Mouse (Mus musculus) intestine, embryonic 15.5 days (tissue): ENCODE measurements at regions not wholly inside any gene's neighbourhood (a gene's known extent, or its start where the extent isn't known, plus 50 kb on each side); places are given as distances from the start of the nearest gene placed in this dataset.

Experiments
- ATAC-seq: fragments of 200-750 bp; cut with Nextera tagmentation; 2 replicates; pipeline ENCODE4 v1.8.0; 2017; ENCODE audit warnings: moderate TSS enrichment, moderate library complexity
- H3K27ac ChIP-seq: fragments of 300-500 bp; sonication (generic); 2 replicates; pipeline ENCODE4 v1.5.1; 2015; ENCODE audit warnings: mild to moderate bottlenecking, inconsistent platforms
- H3K27me3 ChIP-seq: fragments of 300-500 bp; sonication (generic); replicated peaks from 2 replicates; pipeline ENCODE4 v1.6.1; 2015; ENCODE audit warnings: inconsistent platforms
- H3K36me3 ChIP-seq: fragments of 300-500 bp; sonication (generic); 2 replicates; pipeline ENCODE4 v1.6.1; 2015; ENCODE audit warnings: inconsistent platforms
- H3K4me1 ChIP-seq: fragments of 300-500 bp; sonication (generic); replicated peaks from 2 replicates; pipeline ENCODE4 v1.6.1; 2015; ENCODE audit warnings: inconsistent platforms
- H3K4me2 ChIP-seq: fragments of 300-500 bp; sonication (generic); replicated peaks from 2 replicates; pipeline ENCODE4 v1.6.1; 2015; ENCODE audit warnings: mild to moderate bottlenecking, inconsistent platforms
- H3K4me3 ChIP-seq: fragments of 300-500 bp; sonication (generic); replicated peaks from 2 replicates; pipeline ENCODE4 v1.5.1; 2015; ENCODE audit warnings: inconsistent platforms
- H3K9ac ChIP-seq: fragments of 300-500 bp; sonication (generic); 2 replicates; pipeline ENCODE4 v1.6.1; 2015; ENCODE audit warnings: inconsistent platforms
- H3K9me3 ChIP-seq: fragments of 300-500 bp; sonication (generic); 2 replicates; pipeline ENCODE4 v1.6.1; 2016; ENCODE audit warnings: inconsistent platforms
- WGBS: fragments of 180-500 bp; shearing (Covaris S2); methylation state at CpG from one replicate; pipeline ENCODE4 v1.1.7; 2015; 5-methylcytosine and 5-hydroxymethylcytosine counted together

GRCm38 (mm10) chr4:81762592-81763229, 320.1 kb upstream of the Mpdz start:
- Histone ChIP-seq H3K27ac (no peak overlapping the region), H3K9me3 (no peaks in the 10 kb centered on the region), H3K4me3 (no peak overlapping the region), H3K27me3 (no peaks in the 10 kb centered on the region), H3K36me3 (no peaks in the 10 kb centered on the region), H3K9ac (no peak overlapping the region), H3K4me2 (no peak overlapping the region), H3K4me1 (peaks cover 15% of the 10 kb centered on the region; the same call in 1 of the 2 replicates)
- WGBS: 44% methylated on average over 11 of the region's 11 CpGs
- ATAC-seq: no peak

- 29% methylated on average over 1 of the region's 1 CpGs for WGBS
- ATAC-seq: no peak
- H3K27ac ChIP-seq: no peak overlapping the region
These were observed 315.3 kb upstream of the Mpdz start for GRCm38 (mm10) chr4:81757905-81758304.

GRCm38 (mm10) chr4:81744629-81745509, 302.3 kb upstream of the Mpdz start:
- 17% methylated on average over 18 of the region's 18 CpGs for WGBS
- H3K27ac ChIP-seq: peak overlapping the region; percentile 60; the same call in 1 of the 2 replicates
- H3K4me2 ChIP-seq: peak overlapping the region; percentile 29; the same call in 1 of the 2 replicates
- no peak overlapping the region for H3K9ac ChIP-seq
- no peak overlapping the region for H3K4me3 ChIP-seq
- no peaks in the 10 kb centered on the region for H3K36me3 ChIP-seq
- no peaks in the 10 kb centered on the region for H3K9me3 ChIP-seq
- ATAC-seq: peak; percentile 58
- H3K27me3 ChIP-seq: no peaks in the 10 kb centered on the region
- peaks cover 16% of the 10 kb centered on the region for H3K4me1 ChIP-seq

More at GRCm38 (mm10) chr4:81757905-81758304, 315.3 kb upstream of the Mpdz start:
- H3K27me3 ChIP-seq: no peaks in the 10 kb centered on the region
- no peak overlapping the region for H3K4me2 ChIP-seq
- H3K9me3 ChIP-seq: no peaks in the 10 kb centered on the region
- H3K4me1 ChIP-seq: 0 out of 2 replicates have a peak, but pooled peaks cover 5% of the 10 kb centered on the region
- no peaks in the 10 kb centered on the region for H3K36me3 ChIP-seq
- H3K4me3 ChIP-seq: no peak overlapping the region
- no peak overlapping the region for H3K9ac ChIP-seq

- Histone ChIP-seq H3K27me3 (no peaks in the 10 kb centered on the region), H3K9ac (no peak overlapping the region), H3K9me3 (no peaks in the 10 kb centered on the region), H3K27ac (peak overlapping the region; percentile 60), H3K36me3 (no peaks in the 10 kb centered on the region), H3K4me3 (no peak overlapping the region), H3K4me2 (0 out of 2 replicates have a peak overlapping the region, but pooled peaks have one; percentile 29), H3K4me1 (peaks cover 16% of the 10 kb centered on the region)
- WGBS: 42% methylated on average over 8 of the region's 8 CpGs
- ATAC-seq: peak; percentile 51; the same call in 1 of the 2 replicates
These were observed 301.5 kb upstream of the Mpdz start for GRCm38 (mm10) chr4:81743978-81744628.

- Histone ChIP-seq H3K27me3 (no peaks in the 10 kb centered on the region), H3K4me1 (peaks cover 16% of the 10 kb centered on the region), H3K9ac (no peak overlapping the region), H3K27ac (no peak overlapping the region), H3K4me3 (no peak overlapping the region), H3K9me3 (no peaks in the 10 kb centered on the region), H3K36me3 (no peaks in the 10 kb centered on the region), H3K4me2 (no peak overlapping the region)
- peak; percentile 71 for ATAC-seq
- 43% methylated on average over 4 of the region's 4 CpGs for WGBS
These were observed 300.2 kb upstream of the Mpdz start for GRCm38 (mm10) chr4:81742536-81743459.

GRCm38 (mm10) chr4:81734391-81734790, 291.8 kb upstream of the Mpdz start:
- Histone ChIP-seq H3K36me3 (no peaks in the 10 kb centered on the region), H3K9me3 (no peaks in the 10 kb centered on the region), H3K27ac (no peak overlapping the region), H3K4me2 (no peak overlapping the region), H3K4me1 (no peaks in the 10 kb centered on the region), H3K4me3 (no peak overlapping the region), H3K9ac (no peak overlapping the region), H3K27me3 (no peaks in the 10 kb centered on the region)
- WGBS: 97% methylated on average over 2 of the region's 2 CpGs
- ATAC-seq: no peak

GRCm38 (mm10) chr4:81730386-81730785, 287.8 kb upstream of the Mpdz start:
- peak; percentile 85 for ATAC-seq
- Histone ChIP-seq H3K27ac (no peak overlapping the region), H3K9me3 (no peaks in the 10 kb centered on the region), H3K4me2 (no peak overlapping the region), H3K4me1 (0 out of 2 replicates have a peak, but pooled peaks cover 3% of the 10 kb centered on the region), H3K9ac (no peak overlapping the region), H3K27me3 (no peaks in the 10 kb centered on the region), H3K4me3 (no peak overlapping the region), H3K36me3 (no peaks in the 10 kb centered on the region)
- WGBS: 49% methylated on average over 2 of the region's 2 CpGs

- Histone ChIP-seq H3K27ac (no peak overlapping the region), H3K36me3 (no peaks in the 10 kb centered on the region), H3K4me3 (no peak overlapping the region), H3K9ac (no peak overlapping the region), H3K4me1 (0 out of 2 replicates have a peak, but pooled peaks cover 3% of the 10 kb centered on the region), H3K9me3 (no peaks in the 10 kb centered on the region), H3K27me3 (no peaks in the 10 kb centered on the region), H3K4me2 (no peak overlapping the region)
- no peak for ATAC-seq
- 80% methylated on average over 3 of the region's 3 CpGs for WGBS
These were observed 286.3 kb upstream of the Mpdz start for GRCm38 (mm10) chr4:81728961-81729360.

GRCm38 (mm10) chr4:81727735-81728581, 285.3 kb upstream of the Mpdz start:
- Histone ChIP-seq H3K27ac (no peak overlapping the region), H3K36me3 (no peaks in the 10 kb centered on the region), H3K4me3 (no peak overlapping the region), H3K27me3 (no peaks in the 10 kb centered on the region), H3K4me1 (0 out of 2 replicates have a peak, but pooled peaks cover 3% of the 10 kb centered on the region), H3K4me2 (no peak overlapping the region), H3K9ac (no peak overlapping the region), H3K9me3 (no peaks in the 10 kb centered on the region)
- no peak for ATAC-seq
- WGBS: 67% methylated on average over 12 of the region's 12 CpGs

- ATAC-seq: no peak
- no peak overlapping the region for H3K27ac ChIP-seq
- 76% methylated on average over 16 of the region's 16 CpGs for WGBS
These were observed 284.4 kb upstream of the Mpdz start for GRCm38 (mm10) chr4:81726761-81727723.

More at GRCm38 (mm10) chr4:81726761-81727723, 284.4 kb upstream of the Mpdz start:
- Histone ChIP-seq H3K27me3 (no peaks in the 10 kb centered on the region), H3K4me3 (no peak overlapping the region), H3K9ac (no peak overlapping the region), H3K36me3 (no peaks in the 10 kb centered on the region), H3K4me2 (no peak overlapping the region), H3K4me1 (0 out of 2 replicates have a peak, but pooled peaks cover 3% of the 10 kb centered on the region), H3K9me3 (no peaks in the 10 kb centered on the region)
